Mouse (Mus musculus): Measurements from ENCODE around the gene Brd3.

DNA sequence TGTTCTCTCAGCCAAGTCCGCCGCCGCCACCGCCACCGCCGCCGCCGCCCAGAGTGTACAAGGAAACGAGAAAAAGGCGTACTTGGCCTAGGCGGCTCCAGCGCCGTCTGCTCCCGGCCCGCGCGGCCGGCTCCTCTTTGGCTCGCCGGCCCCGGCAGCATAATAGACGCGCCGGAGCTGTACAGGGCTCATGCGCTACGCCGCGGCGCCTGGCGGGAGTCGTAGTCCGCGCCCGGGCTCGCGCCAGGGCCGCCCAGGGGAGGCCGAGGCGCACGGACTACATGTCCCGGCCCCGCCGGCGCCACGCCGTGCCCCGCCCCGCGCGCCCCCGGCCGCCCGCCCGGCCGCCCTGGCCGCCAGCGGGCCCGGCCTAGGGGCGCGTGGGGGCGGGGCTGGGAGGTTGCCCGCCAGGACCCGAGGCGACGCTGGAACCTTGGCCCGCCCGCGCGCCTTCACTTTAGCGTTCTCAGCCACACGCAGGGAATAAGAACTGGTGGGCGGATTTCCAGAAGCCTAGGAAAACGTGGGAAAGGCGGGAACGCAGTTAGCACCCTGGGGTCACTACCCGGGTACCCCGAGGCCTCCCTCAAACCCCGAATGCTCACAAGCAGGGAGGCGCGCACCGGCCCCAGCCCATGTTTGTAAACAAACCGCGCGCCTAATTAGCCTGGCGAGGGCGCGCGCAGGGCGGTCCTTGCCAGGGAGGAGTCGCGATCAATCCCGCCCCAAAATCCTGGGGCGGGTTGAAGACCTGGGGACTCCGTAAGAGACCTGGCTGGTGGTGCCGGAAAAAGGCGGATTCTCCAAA is 31.8 kb downstream of the Brd3 start:
- TF ChIP-seq GATA1 (IDR thresholded peaks at IDR 0.05; ENCODE audit: low read length) = no peak
- no peak for TF ChIP-seq TAL1 (IDR thresholded peaks at IDR 0.05; ENCODE audit: low read length)
